Mouse (Mus musculus) cerebellum, adult 9-10 months (tissue): ENCODE data around the gene Trub1.

ENCODE experiments used
- DNase-seq: peaks from one replicate; pipeline ENCODE4 v3.0.0; 2022

Gene Trub1

DNA sequence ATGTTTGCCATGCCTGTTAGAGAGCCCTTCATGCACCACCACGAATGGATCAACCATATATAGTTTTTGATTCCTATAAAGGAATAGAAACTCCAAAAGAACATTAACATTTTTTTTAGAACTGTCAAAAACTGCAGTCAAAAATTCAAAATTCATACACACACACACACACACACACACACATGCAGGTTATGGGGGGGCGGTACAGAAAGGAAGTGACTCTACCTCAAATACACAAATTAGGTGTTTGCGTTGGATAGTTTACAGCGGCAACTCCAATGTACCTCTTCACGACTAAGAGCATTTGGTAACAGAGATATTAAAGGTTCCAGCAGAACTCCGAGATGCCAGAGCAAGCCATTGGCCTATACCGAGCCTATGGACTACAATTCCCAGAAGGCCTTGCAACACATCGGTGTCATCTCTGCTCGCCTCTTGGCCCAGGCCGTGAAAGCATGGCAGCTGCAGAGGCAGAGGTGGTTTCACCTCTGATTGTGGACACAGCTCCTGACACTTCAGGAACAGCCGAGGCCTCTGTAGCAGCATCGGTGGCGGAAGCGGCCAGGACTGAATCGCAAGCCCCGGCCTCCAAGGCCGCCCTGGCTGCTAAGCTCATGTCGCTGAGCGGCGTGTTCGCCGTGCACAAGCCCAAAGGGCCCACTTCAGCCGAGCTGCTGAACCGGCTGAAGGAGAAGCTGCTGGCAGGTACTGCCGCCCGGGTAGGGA is at the start of gene Trub1:
Gene Trub1, plus strand, starts transcription at position 421 of the 726 bp plus-strand sequence.
- peak; percentile 86 for DNase-seq

GRCm38 (mm10) chr19:57403700-57404501 is 48.8 kb upstream of the Trub1 start:
- DNase-seq, result peak; percentile 73

DNA sequence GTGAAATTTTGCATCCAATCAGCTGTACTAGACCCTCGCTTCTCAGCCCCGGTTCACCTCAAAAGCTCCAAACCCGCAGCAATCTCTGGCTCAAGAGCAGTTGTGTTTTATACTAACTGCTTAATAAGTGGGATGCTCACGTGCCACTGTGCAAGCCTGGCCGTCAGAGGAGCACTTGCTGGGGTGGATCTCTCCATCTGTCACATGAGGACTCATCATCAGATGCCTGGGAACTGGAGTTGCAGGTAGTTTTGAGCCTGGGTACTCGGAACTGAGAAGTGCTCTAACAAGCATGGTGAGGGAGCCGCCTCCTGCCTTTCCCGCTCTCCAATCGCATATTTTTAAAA is 48.2 kb upstream of the Trub1 start:
- peak; percentile 24 for DNase-seq

DNA sequence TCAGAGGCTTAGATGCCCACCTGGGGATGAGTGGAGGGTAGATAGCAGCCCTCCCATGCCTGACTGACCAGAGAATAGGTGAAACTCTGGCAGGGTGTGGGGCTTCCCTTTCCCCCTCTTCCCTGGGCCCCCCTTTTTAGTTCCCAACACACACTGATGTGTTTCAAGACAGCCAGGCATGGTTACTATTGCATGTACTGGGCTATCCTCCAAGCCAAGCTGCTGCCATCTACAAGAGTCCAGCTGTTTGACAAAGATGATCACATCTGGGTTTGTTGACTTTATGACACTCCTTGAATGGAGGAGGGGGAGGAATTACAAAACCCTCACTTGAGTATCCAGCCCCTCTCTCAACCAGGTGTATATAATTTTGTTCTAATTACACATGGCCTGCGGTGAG is 44.8 kb upstream of the Trub1 start:
- DNase-seq, result no peak

DNA sequence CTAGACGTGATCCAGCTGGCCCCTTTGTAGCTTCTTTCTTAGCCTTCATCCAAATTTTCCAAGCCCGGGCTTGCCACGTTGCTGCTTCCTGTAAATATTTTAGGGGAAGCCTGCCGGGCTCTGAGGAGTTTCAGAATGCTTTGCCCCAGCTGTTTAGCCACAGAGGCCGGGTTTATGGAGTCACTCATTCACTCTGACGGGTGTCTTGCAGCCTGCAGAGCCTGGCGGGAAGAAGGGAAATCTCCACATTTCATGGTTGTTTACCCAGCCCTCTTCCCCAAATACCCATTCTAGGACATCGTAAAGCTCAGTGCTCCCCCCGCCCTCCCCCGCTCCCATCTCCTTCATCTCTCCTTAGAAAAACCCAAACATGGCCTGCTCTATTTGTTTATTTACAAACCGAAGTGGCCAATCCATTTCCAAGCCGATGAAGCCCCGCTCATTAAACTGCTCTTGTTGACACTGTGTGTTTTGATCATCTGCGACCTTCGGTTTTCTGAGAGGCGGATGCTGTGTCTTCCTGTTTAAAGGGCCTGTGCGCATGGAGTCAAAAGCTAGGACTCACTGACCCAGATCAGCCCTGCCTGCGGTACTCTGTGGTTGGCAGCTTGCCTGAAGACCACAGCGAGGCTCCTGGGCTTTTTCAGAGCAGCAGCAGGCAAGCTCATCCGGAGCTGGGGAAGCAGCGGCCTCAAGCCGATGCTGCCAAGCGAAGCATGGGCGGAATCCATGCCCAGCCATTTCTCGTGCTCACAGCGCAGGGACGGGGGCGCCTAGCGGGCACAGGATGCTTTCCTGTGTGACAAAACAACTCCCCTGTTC is 41.1 kb upstream of the Trub1 start:
- peak; percentile 75 for DNase-seq

GRCm38 (mm10) chr19:57413170-57413569 is 39.5 kb upstream of the Trub1 start:
- no peak for DNase-seq

GRCm38 (mm10) chr19:57413918-57414317 is 38.8 kb upstream of the Trub1 start:
- no peak for DNase-seq

- DNase-seq, result no peak
Observed at GRCm38 (mm10) chr19:57415031-57415807, 37.5 kb upstream of the Trub1 start.

DNA sequence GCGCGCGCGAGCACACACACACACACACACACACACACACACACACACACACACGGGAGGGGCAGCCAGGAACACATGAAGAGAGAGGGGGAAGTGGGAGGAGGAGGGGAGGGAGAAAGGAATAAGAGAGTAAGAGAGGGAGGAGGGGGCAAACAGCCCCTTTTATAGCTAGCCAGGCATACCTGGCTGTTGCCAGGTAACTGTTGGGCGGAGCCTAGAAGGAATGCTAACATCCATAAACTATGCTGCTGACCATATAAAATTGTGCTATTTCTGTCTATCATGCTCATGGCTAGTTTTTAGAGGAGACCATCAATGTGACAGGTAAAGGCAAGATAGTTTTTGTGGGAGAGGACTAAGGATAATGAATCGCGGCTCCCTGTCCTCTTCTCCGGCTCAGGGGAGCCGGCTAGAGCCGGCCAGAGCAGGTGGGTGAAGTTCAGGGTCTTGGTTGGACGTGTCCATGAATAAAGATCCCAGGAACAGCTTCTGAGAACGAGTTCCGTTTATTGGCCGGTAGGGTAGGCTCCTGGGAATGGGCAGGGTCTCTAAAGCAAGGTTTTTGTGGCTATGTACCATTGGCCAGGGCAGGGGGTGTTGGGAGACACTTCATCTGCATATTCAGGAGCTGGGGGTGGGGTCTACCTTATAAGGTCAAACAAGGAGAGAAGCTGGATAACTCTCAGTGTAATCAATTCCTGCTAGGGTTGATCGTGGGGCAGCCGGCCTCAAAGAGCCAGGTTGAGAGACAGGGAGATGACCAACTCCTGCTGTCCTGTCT is 34.7 kb upstream of the Trub1 start:
- DNase-seq, result no peak

- DNase-seq, result no peak
Observed at GRCm38 (mm10) chr19:57423402-57423801, 29.3 kb upstream of the Trub1 start.

- no peak for DNase-seq
Observed at GRCm38 (mm10) chr19:57425296-57425695, 27.4 kb upstream of the Trub1 start.

- no peak for DNase-seq
Observed at GRCm38 (mm10) chr19:57426841-57427240, 25.9 kb upstream of the Trub1 start.

DNA sequence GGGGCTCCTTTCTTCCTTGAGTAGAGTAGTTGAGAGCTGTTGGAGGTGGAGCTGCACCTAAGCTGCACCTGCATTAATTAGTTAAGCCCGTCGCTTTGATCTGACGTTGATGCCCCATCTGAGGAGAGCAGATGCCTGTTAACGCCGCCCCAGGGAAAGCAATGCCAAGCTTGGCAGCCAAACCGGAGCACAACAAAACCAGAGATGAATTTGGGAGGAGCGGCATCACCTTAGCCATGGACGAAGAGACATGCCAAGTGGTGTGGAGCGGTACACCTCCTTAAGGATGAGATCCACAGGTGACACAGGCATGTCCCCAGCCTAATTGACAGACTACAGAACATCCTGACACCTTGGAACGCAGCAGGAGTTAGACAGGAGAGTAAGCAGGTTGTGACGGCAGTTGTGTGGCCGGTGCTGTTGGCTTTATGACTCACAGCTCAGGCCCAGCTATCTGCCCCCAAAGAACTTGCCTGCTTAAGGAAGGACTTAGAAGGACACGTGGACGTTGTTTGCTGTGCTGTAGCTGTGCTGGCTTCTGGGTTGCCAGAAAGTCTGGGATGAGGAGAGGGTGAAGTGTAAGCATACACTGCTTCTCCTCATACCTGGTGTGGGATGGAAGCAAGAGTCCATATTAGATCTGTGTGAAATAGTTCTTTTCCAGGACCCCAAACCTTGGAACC is 24.8 kb upstream of the Trub1 start:
- DNase-seq, result no peak

GRCm38 (mm10) chr19:57428641-57429040 is 24.1 kb upstream of the Trub1 start:
- no peak for DNase-seq

GRCm38 (mm10) chr19:57429926-57430325 is 22.8 kb upstream of the Trub1 start:
- DNase-seq, result no peak

GRCm38 (mm10) chr19:57431476-57431875 is 21.2 kb upstream of the Trub1 start:
- DNase-seq, result no peak

DNA sequence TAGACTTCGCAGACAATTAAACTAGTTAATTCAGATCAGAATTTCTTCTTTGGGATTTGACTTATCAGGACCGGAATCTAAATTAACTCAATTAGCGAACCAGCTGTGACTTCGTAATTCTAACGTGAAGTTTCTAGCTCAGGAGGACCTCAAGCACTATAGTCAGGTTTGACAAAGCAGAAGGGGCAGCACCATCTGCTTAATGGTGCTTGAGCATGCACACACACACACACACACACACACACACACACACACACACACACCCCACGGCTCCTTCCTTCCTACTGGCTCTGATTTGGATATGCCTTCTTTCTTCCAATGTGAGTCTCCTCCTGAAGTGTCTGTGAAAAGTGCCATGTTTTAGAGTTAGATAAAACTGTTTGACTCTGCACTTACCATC is 18.7 kb upstream of the Trub1 start:
- no peak for DNase-seq

DNA sequence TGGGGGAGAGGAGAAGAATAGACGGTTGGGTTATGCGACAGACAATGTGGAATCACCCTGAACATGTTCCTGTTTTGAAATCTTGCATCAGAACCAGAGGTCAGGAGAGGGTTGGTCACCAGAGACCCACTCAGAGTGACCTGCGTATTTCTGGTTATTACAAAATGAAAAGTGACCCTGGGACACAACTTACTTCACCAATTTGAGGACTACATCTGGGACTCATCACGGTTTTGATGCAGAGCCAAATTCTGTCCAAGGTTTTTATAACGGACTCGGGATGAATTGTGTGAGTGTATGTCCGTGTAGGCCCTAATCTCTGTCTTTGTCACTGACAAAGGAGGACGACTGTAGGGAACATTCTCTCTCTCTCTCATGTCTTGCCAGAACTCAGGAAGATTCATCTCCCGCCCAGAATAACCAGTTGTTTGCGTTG is 16.1 kb upstream of the Trub1 start:
- DNase-seq, result no peak

DNA sequence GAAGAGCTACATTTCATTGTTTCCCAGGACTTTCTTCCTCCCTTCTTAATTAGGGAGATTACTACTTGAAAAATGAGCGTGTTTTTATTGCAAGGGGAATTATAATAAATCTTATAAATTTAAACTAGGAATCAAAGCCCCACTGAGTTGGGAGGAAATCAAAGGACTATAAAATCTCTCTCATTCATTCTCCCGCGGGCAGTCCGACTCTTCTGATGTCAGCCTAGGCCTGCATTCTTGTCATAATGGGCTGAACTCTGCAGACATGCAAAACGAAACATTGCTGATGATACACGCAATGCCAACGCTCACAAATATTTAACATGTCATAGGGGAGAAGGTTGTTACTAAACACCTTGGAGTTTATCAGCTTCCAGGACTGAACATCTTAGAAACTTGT is 15.7 kb upstream of the Trub1 start:
- DNase-seq, result no peak

- DNase-seq, result no peak
Observed at GRCm38 (mm10) chr19:57439296-57439695, 13.4 kb upstream of the Trub1 start.

DNA sequence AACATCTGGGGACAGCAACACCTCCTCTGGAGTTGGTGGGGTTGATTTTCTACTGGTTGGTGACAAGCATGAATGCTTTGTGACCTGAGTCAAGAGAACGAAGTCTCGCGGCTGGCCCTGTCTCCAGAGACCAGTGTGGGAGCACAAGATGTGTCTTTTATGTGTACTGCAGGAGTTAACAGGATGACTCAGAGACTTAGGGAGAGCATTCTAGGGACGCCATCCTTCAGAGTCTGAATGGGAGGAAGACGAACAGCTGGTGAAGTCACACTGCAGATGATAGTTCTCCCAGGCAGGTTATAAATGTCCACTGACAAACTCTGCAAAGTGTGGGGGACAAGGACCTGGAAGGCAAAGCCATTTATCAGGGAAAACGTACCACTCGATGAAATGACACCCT is 11.2 kb upstream of the Trub1 start:
- DNase-seq, result no peak
